Mouse (Mus musculus): ENCODE results near the gene Fbxo21.

Fbxo21 gene

GRCm38 (mm10) chr5:117976657-117977500, at the start of gene Fbxo21:
TSS of gene Fbxo21 (plus strand) at chr5:117976730.
- DNase-seq (ENCODE audit: low read depth, low spot score), result peak; percentile 95

DNA sequence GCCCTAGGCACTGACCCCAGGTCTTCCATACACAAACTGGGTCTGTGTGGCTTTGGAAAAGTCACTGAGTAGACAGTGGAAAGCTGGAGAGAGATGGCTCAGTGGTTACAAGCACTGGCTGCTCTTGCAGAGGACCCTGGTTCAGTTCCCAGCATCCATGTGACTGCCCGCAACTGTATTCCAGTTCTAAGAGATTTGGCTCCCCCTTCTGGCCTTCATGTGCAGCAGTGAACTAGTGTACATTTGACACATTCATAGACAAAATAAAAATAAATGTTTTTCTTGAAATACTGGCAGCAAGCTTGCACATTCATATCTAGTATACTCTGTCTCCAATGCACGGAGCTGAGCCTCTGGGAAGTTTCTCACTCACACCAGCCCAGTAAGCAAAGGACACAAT, 48.0 kb upstream of the Fbxo21 start:
- DNase-seq (ENCODE audit: low read depth, low spot score), result peak; percentile 74

DNA sequence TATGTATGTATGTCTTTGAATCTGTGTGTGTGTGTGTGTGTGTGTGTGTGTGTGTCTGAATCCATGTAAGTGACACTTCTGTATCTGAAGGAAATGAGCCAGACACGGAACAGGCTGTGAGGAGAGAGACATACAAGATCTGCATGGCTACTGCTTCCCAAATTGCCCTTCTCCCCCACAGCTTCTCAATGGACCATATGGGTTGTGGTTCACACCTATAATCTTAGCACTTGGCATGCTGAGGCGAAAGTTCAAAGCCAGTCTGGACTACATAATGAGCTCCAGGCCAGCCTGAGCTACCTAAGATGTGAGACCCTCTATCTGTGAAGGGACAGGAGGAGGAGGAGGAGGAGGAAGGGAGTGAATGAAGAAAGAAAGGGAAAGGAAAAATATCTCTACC, 44.3 kb upstream of the Fbxo21 start:
- no peak for DNase-seq (ENCODE audit: low read depth, low spot score)

DNA sequence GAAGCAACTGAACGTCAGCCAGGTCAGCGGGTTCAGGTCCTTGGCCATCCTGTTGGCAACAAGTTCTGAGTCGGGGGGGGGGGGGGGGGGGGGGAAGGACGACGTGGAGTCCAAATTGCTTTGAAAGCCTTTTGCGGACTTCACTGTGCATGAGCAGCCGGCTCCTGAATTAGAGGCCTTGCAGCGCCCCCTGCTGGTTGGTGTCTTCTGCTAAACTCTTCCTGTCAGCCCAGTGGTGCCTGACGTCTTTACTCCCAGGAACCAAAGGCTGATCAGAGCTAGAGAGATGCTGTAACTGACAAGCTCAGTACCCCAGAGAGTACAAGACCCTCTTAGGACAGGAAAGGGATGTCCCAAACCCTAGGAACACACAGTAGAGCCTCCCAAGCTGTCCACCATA, 43.7 kb upstream of the Fbxo21 start:
- DNase-seq (ENCODE audit: low read depth, low spot score), result peak; percentile 81

GRCm38 (mm10) chr5:117936346-117936745, 40.2 kb upstream of the Fbxo21 start:
- no peak for DNase-seq (ENCODE audit: low read depth, low spot score)

DNA sequence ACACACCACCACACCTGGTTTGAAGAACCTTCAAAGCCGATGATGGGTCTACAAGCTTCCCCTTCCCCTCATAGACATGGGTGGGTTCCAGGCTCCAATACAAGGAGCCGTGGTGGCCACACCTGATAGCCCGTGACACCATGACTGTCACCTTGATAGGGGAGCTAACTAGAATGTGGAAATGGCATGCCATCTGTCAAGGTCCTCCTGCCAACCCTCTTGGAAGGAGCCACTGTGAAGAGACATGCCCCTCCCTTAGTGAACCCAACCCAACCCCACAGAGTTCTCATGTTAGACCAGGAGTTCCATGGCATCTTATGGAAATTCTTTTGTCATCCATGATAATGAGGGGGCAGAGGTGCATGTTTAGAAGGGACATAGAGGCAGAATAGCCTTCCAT, 39.3 kb upstream of the Fbxo21 start:
- no peak for DNase-seq (ENCODE audit: low read depth, low spot score)

- peak; percentile 87 for DNase-seq (ENCODE audit: low read depth, low spot score)
These were observed 38.3 kb upstream of the Fbxo21 start for GRCm38 (mm10) chr5:117938182-117938581.

- DNase-seq (ENCODE audit: low read depth, low spot score), result no peak
These were observed 37.1 kb upstream of the Fbxo21 start for GRCm38 (mm10) chr5:117939402-117939801.

DNA sequence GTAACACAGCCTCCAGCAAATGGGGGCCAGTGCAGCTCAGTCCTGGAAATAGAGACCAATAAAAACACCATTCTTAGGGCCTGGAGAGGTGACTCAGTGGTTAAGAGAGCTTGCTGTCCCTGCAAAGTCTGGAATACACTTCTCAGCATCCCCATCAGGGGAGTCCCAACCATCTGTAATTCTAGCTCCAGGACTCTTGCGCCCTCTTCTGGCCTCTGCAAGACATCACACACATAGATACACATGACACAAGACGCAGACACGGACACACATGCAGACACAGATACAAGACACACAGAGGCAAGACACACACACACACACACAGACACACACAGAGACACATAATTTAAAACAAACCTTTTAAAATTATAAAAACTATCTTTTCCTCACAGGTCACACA, 35.0 kb upstream of the Fbxo21 start:
- peak; percentile 83 for DNase-seq (ENCODE audit: low read depth, low spot score)

GRCm38 (mm10) chr5:117946605-117947004, 29.9 kb upstream of the Fbxo21 start:
- peak; percentile 44 for DNase-seq (ENCODE audit: low read depth, low spot score)

DNA sequence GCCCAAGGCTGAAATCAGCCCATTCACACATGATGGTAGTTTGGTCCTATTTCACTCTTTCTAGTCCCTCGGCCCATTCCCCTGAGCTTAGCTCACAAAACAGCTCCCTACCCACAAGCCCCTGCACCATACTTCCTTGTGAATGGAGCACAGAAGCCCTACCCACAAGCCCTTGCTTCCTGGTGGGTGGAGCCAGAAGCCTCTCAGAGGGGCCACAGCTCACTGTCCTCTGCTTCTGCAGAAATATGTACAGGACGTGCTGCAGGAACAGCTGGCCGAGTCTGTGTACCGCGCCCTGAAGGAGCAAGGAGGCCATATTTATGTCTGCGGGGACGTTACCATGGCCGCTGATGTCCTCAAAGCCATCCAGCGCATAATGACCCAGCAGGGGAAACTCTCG, 27.1 kb upstream of the Fbxo21 start:
- peak; percentile 86 for DNase-seq (ENCODE audit: low read depth, low spot score)

GRCm38 (mm10) chr5:117953893-117954292, 22.6 kb upstream of the Fbxo21 start:
- no peak for DNase-seq (ENCODE audit: low read depth, low spot score)

GRCm38 (mm10) chr5:117954429-117954828, 22.1 kb upstream of the Fbxo21 start:
- no peak for DNase-seq (ENCODE audit: low read depth, low spot score)

- peak; percentile 67 for DNase-seq (ENCODE audit: low read depth, low spot score)
These were observed 20.7 kb upstream of the Fbxo21 start for GRCm38 (mm10) chr5:117955675-117956420.

DNA sequence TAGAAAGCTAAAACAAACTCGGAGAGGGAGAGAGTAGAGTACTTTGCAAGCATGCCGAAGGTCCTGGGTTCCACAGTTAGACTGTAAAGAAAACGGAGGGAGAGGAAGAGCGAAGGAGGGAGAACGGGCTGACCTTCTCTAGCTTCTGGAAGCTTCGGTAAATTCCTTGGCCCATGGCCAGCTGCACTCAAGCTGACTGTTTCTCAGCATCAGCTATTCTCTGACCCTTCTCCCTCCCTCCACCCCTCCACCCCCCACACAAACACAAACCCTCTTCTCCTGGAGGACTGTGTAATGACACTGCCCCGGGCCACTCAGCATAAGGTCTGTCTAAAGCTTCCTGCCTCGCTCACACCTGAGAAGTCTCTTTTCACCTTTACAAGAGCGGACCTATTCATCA, 11.8 kb upstream of the Fbxo21 start:
- no peak for DNase-seq (ENCODE audit: low read depth, low spot score)

DNA sequence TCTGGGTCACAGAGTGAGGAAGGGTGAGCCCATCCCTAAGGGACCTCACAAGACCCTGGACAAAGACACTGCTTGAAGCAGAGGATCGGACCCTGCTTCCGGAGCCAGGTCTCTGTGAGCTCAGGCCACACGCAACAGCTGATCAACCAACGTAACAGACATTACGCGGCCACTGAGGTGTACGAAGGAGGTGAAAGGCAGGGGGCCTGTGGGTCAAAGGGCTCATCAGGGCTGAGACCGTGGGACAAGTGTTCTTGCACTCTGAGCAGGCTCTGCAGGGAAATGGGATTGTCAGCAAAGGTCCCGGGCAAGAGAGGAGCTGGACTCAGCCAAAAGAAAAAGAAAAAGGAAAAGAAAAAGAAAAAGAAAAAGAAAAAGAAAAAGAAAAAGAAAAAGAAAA, 9.6 kb upstream of the Fbxo21 start:
- no peak for DNase-seq (ENCODE audit: low read depth, low spot score)

- DNase-seq (ENCODE audit: low read depth, low spot score), result no peak
These were observed 8.9 kb upstream of the Fbxo21 start for GRCm38 (mm10) chr5:117967659-117968069.

GRCm38 (mm10) chr5:117969681-117970427, 6.7 kb upstream of the Fbxo21 start:
- no peak for DNase-seq (ENCODE audit: low read depth, low spot score)

DNA sequence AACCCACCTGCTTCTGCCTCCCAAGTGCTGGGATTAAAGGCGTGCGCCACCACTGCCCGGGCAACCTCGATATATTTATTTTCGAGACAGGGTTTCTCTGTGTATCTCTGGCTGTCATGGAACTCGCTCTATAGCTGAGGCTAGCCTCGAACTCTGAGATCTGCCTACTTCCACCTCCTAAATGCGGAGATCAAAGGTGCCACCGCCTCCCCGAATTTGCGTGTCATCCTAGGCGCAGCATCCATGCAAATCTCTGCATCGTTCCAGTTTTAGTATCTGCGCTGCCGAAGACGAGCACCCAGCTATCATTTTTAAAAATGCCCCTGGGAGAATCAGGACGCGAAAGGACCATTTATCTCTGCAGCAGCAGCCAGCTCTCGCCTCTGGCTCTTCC, 270 bp upstream of the Fbxo21 start:
- DNase-seq (ENCODE audit: low read depth, low spot score), result no peak

DNA sequence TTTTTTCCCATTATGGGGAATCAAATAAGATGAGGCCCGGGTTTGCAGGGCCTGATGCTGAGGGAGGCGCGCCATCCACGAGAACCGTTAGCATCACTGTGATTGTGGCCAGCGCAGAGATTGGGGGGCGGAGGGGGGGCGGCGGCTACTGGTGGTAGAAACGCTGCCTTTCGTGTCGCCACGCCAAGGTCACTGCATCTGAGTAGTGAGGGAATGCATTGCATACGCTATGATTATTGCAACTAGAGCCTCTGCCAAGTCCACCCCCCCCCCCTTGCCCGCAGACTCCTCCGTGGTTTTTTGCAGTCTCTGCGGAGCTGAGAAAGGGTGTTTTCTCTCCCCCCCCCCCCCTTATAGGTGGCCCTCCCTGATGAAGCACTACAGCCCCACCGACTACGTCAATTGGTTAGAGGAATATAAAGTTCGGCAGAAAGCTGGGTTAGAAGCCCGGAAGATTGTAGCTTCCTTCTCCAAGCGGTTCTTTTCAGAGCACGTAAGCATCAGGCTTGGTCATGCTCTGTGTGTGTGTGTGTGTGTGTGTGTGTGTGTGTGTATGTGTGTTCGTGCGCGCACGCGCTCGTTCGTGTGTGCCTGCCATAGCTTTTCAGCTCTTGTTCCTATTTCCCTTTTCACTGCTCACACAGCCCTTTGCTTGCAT, 1.1 kb downstream of the Fbxo21 start:
- no peak for DNase-seq (ENCODE audit: low read depth, low spot score)

- DNase-seq (ENCODE audit: low read depth, low spot score), result no peak
These were observed 1.7 kb downstream of the Fbxo21 start for GRCm38 (mm10) chr5:117978159-117978697.

Measured in R1 (cell line).